Mouse (Mus musculus) neural tube, embryonic 11.5 days (tissue): ENCODE results near the gene Cdk5rap2. TPM values are rescaled to one million over a fixed set of nuclear protein-coding genes. Genes with fewer than 3 reads are reported as not detected.

Source experiments
- ATAC-seq: fragments of 200-750 bp; cut with Nextera tagmentation; 2 replicates; pipeline ENCODE4 v1.8.0; 2017; ENCODE audit warnings: moderate number of reproducible peaks, mild to moderate bottlenecking, moderate TSS enrichment, moderate library complexity; ENCODE audit not compliant: insufficient read depth, low FRiP score, low TSS enrichment
- DNase-seq: peaks from one replicate; pipeline ENCODE4 v3.0.0-alpha.2; 2015; ENCODE audit warnings: low spot score
- H3K27ac ChIP-seq: fragments of 300-500 bp; sonication (generic); 2 replicates; pipeline ENCODE4 v1.5.1; 2014; ENCODE audit warnings: low read depth, mild to moderate bottlenecking, low read length
- H3K27me3 ChIP-seq: fragments of 300-500 bp; sonication (generic); 2 replicates; pipeline ENCODE4 v1.6.1; 2014; ENCODE audit warnings: mild to moderate bottlenecking, low read length, mixed read lengths; ENCODE audit not compliant: control insufficient read depth, insufficient read depth
- H3K36me3 ChIP-seq: fragments of 300-500 bp; sonication (generic); 2 replicates; pipeline ENCODE4 v1.6.1; 2014; ENCODE audit warnings: mild to moderate bottlenecking, low read length, moderate library complexity, mixed read lengths; ENCODE audit not compliant: control insufficient read depth, insufficient read depth
- H3K4me1 ChIP-seq: fragments of 300-500 bp; sonication (generic); 2 replicates; pipeline ENCODE4 v1.6.1; 2014; ENCODE audit warnings: low read length, mixed read lengths; ENCODE audit not compliant: control insufficient read depth, insufficient read depth
- H3K4me2 ChIP-seq: fragments of 300-500 bp; sonication (generic); 2 replicates; pipeline ENCODE4 v1.6.1; 2014; ENCODE audit warnings: low read depth, mild to moderate bottlenecking, moderate library complexity
- H3K4me3 ChIP-seq: fragments of 300-500 bp; sonication (generic); 2 replicates; pipeline ENCODE4 v1.5.1; 2014; ENCODE audit warnings: low read depth, low read length
- H3K9ac ChIP-seq: fragments of 300-500 bp; sonication (generic); 2 replicates; pipeline ENCODE4 v1.6.1; 2014; ENCODE audit warnings: mild to moderate bottlenecking, low read length
- H3K9me3 ChIP-seq: fragments of 300-500 bp; sonication (generic); 2 replicates; pipeline ENCODE4 v1.6.1; 2016; ENCODE audit warnings: low read length; ENCODE audit not compliant: control insufficient read depth
- WGBS: fragments of 180-500 bp; shearing (Covaris S2); extraction: QIAGEN DNeasy Blood & Tissue Kit; methylation state at CpG from one replicate; pipeline ENCODE4 v1.1.7; 2014; 5-methylcytosine and 5-hydroxymethylcytosine counted together
- polyA plus RNA-seq: library from polyadenylated mRNA; unstranded; fragments of >200 nt; fragmentation: Nextera tagmentation; extraction: Ambion mirVana; gene quantifications from 2 replicates; pipeline ENCODE4 v1.2.1, GENCODE M21; 2014

Cdk5rap2 gene
- polyA plus RNA-seq, 1 experiment from 2014 or later, result 19.0 TPM

- ATAC-seq (peak; percentile 24; the same call in 1 of the 2 replicates), DNase-seq (peak; percentile 28)
- Histone ChIP-seq H3K4me1 (no peaks in the 10 kb centered on the region), H3K9ac (no peak overlapping the region), H3K9me3 (no peaks in the 10 kb centered on the region), H3K27ac (no peak overlapping the region), H3K36me3 (no peaks in the 10 kb centered on the region), H3K27me3 (no peaks in the 10 kb centered on the region), H3K4me3 (no peak overlapping the region), H3K4me2 (no peak overlapping the region)
- 77% methylated on average over 9 of the region's 9 CpGs for WGBS
Measured at GRCm38 (mm10) chr4:70402109-70402819, 8.0 kb downstream of the Cdk5rap2 start.

GRCm38 (mm10) chr4:70399476-70399875 lies 10.8 kb downstream of the Cdk5rap2 start:
- no peak overlapping the region for H3K9ac ChIP-seq
- WGBS, result 88% methylated on average over 5 of the region's 5 CpGs
- no peak for ATAC-seq
- H3K27ac ChIP-seq, result no peak overlapping the region
- no peaks in the 10 kb centered on the region for H3K27me3 ChIP-seq
- no peak overlapping the region for H3K4me3 ChIP-seq
- no peaks in the 10 kb centered on the region for H3K4me1 ChIP-seq
- no peak for DNase-seq
- H3K4me2 ChIP-seq, result no peak overlapping the region
- H3K9me3 ChIP-seq, result no peaks in the 10 kb centered on the region
- H3K36me3 ChIP-seq, result no peaks in the 10 kb centered on the region

GRCm38 (mm10) chr4:70399074-70399473 lies 11.2 kb downstream of the Cdk5rap2 start:
- H3K9me3 ChIP-seq, result no peaks in the 10 kb centered on the region
- H3K4me3 ChIP-seq, result no peak overlapping the region
- no peak overlapping the region for H3K27ac ChIP-seq
- 96% methylated on average over 2 of the region's 2 CpGs for WGBS
- H3K4me2 ChIP-seq, result no peak overlapping the region
- no peak for ATAC-seq
- no peaks in the 10 kb centered on the region for H3K4me1 ChIP-seq
- no peaks in the 10 kb centered on the region for H3K27me3 ChIP-seq
- no peak for DNase-seq
- H3K36me3 ChIP-seq, result no peaks in the 10 kb centered on the region
- no peak overlapping the region for H3K9ac ChIP-seq

- 80% methylated on average over 4 of the region's 4 CpGs for WGBS
Measured at GRCm38 (mm10) chr4:70398088-70398487, 12.2 kb downstream of the Cdk5rap2 start.

GRCm38 (mm10) chr4:70396701-70397100 lies 13.5 kb downstream of the Cdk5rap2 start:
- 90% methylated on average over 5 of the region's 5 CpGs for WGBS
- Histone ChIP-seq H3K36me3 (no peaks in the 10 kb centered on the region), H3K9me3 (no peaks in the 10 kb centered on the region)

More at GRCm38 (mm10) chr4:70398088-70398487, 12.2 kb downstream of the Cdk5rap2 start:
- H3K4me3 ChIP-seq, result no peak overlapping the region
- H3K9me3 ChIP-seq, result no peaks in the 10 kb centered on the region
- no peak for ATAC-seq
- H3K4me1 ChIP-seq, result no peaks in the 10 kb centered on the region
- no peak for DNase-seq
- H3K4me2 ChIP-seq, result no peak overlapping the region
- no peaks in the 10 kb centered on the region for H3K36me3 ChIP-seq
- no peaks in the 10 kb centered on the region for H3K27me3 ChIP-seq
- H3K27ac ChIP-seq, result no peak overlapping the region
- H3K9ac ChIP-seq, result no peak overlapping the region

GRCm38 (mm10) chr4:70394736-70395135 lies 15.5 kb downstream of the Cdk5rap2 start:
- Histone ChIP-seq H3K27me3 (no peaks in the 10 kb centered on the region), H3K27ac (no peak overlapping the region), H3K4me1 (no peaks in the 10 kb centered on the region), H3K9ac (no peak overlapping the region), H3K4me3 (no peak overlapping the region), H3K9me3 (no peaks in the 10 kb centered on the region), H3K36me3 (no peaks in the 10 kb centered on the region), H3K4me2 (no peak overlapping the region)
- ATAC-seq, result no peak
- DNase-seq, result no peak
- WGBS, result 95% methylated on average over 2 of the region's 2 CpGs

More at GRCm38 (mm10) chr4:70396701-70397100, 13.5 kb downstream of the Cdk5rap2 start:
- DNase-seq, result no peak
- Histone ChIP-seq H3K4me2 (no peak overlapping the region), H3K27ac (no peak overlapping the region), H3K9ac (no peak overlapping the region), H3K27me3 (no peaks in the 10 kb centered on the region), H3K4me3 (no peak overlapping the region), H3K4me1 (no peaks in the 10 kb centered on the region)
- no peak for ATAC-seq

- Histone ChIP-seq H3K36me3 (no peaks in the 10 kb centered on the region), H3K4me2 (no peak overlapping the region), H3K9ac (no peak overlapping the region), H3K9me3 (no peaks in the 10 kb centered on the region), H3K4me3 (no peak overlapping the region), H3K4me1 (no peaks in the 10 kb centered on the region), H3K27me3 (no peaks in the 10 kb centered on the region), H3K27ac (no peak overlapping the region)
- no peak for ATAC-seq
- 91% methylated on average over 11 of the region's 11 CpGs for WGBS
- DNase-seq, result no peak
Measured at GRCm38 (mm10) chr4:70391760-70392372, 18.4 kb downstream of the Cdk5rap2 start.

GRCm38 (mm10) chr4:70391073-70391472 lies 19.2 kb downstream of the Cdk5rap2 start:
- DNase-seq, result no peak
- Histone ChIP-seq H3K4me3 (no peak overlapping the region), H3K27ac (no peak overlapping the region), H3K9ac (no peak overlapping the region), H3K9me3 (no peaks in the 10 kb centered on the region), H3K27me3 (no peaks in the 10 kb centered on the region), H3K36me3 (no peaks in the 10 kb centered on the region), H3K4me1 (no peaks in the 10 kb centered on the region), H3K4me2 (no peak overlapping the region)
- WGBS, result 90% methylated on average over 9 of the region's 9 CpGs
- no peak for ATAC-seq

- Histone ChIP-seq H3K4me2 (no peak overlapping the region), H3K9me3 (no peaks in the 10 kb centered on the region), H3K27me3 (no peaks in the 10 kb centered on the region), H3K4me1 (no peaks in the 10 kb centered on the region), H3K4me3 (no peak overlapping the region), H3K27ac (no peak overlapping the region), H3K36me3 (no peaks in the 10 kb centered on the region), H3K9ac (no peak overlapping the region)
- ATAC-seq (no peak), DNase-seq (no peak)
- 96% methylated on average over 5 of the region's 5 CpGs for WGBS
Measured at GRCm38 (mm10) chr4:70386206-70386605, 24.0 kb downstream of the Cdk5rap2 start.
